Mouse (Mus musculus): ENCODE measurements around the gene Tfrc. TPM values are rescaled to one million over a fixed set of nuclear protein-coding genes. Genes with fewer than 3 reads are reported as not detected.

Tfrc gene
- 10 to 100 TPM; 19.2 to 22.1 TPM for polyA plus RNA-seq (2017; shearing (Covaris generic))

GRCm38 (mm10) chr16:32608712-32609400 lies at the start of gene Tfrc:
Tfrc (plus strand) TSS chr16:32608920.
- ATAC-seq, result peak; percentile 93

- ATAC-seq, result no peak
Observed at GRCm38 (mm10) chr16:32559493-32559892, 49.2 kb upstream of the Tfrc start.

- ATAC-seq, result no peak
Observed at GRCm38 (mm10) chr16:32563056-32563793, 45.5 kb upstream of the Tfrc start.

GRCm38 (mm10) chr16:32567282-32567681 lies 41.4 kb upstream of the Tfrc start:
- no peak for ATAC-seq

- ATAC-seq, result no peak
Observed at GRCm38 (mm10) chr16:32568401-32568800, 40.3 kb upstream of the Tfrc start.

GRCm38 (mm10) chr16:32570042-32570441 lies 38.7 kb upstream of the Tfrc start:
- ATAC-seq, result no peak

GRCm38 (mm10) chr16:32572528-32572927 lies 36.2 kb upstream of the Tfrc start:
- peak; percentile 63 for ATAC-seq

- no peak for ATAC-seq
Observed at GRCm38 (mm10) chr16:32586482-32586881, 22.2 kb upstream of the Tfrc start.

GRCm38 (mm10) chr16:32588568-32588967 lies 20.2 kb upstream of the Tfrc start:
- no peak for ATAC-seq

GRCm38 (mm10) chr16:32591521-32591920 lies 17.2 kb upstream of the Tfrc start:
- no peak for ATAC-seq

- no peak for ATAC-seq
Observed at GRCm38 (mm10) chr16:32593283-32593805, 15.4 kb upstream of the Tfrc start.

GRCm38 (mm10) chr16:32593916-32594315 lies 14.8 kb upstream of the Tfrc start:
- ATAC-seq, result peak; percentile 96

- no peak for ATAC-seq
Observed at GRCm38 (mm10) chr16:32594701-32595100, 14.0 kb upstream of the Tfrc start.

- ATAC-seq, result no peak
Observed at GRCm38 (mm10) chr16:32595142-32595855, 13.4 kb upstream of the Tfrc start.

GRCm38 (mm10) chr16:32597909-32598381 lies 10.8 kb upstream of the Tfrc start:
- ATAC-seq, result no peak

GRCm38 (mm10) chr16:32599151-32599550 lies 9.6 kb upstream of the Tfrc start:
- ATAC-seq, result no peak

- no peak for ATAC-seq
Observed at GRCm38 (mm10) chr16:32602193-32602685, 6.5 kb upstream of the Tfrc start.

GRCm38 (mm10) chr16:32607562-32608343 lies 967 bp upstream of the Tfrc start:
- ATAC-seq, result no peak

GRCm38 (mm10) chr16:32608344-32608711 lies 392 bp upstream of the Tfrc start:
- no peak for ATAC-seq

- no peak for ATAC-seq
Observed at GRCm38 (mm10) chr16:32609401-32609779, 670 bp downstream of the Tfrc start.

GRCm38 (mm10) chr16:32610460-32611255 lies 1.9 kb downstream of the Tfrc start:
- ATAC-seq, result no peak
